ENCODE assay signal across 8 mouse cellular contexts in genomic region chr9:103363730-103364417, GRCm38 (mm10). TPM values are rescaled to one million over a fixed set of nuclear protein-coding genes. Genes with fewer than 3 reads are reported as not detected.
A peak's percentile ranks its signal among the peaks of the same experiment; 100 is the strongest.
DNase-seq lines count a peak whose midpoint lies in the region; ATAC-seq lines count a peak whose summit lies in the region.

No protein-coding gene starts in this region.

- H3K4me2 ChIP-seq in heart, embryonic 14.5 days (ENCODE audit: low read length): peak overlapping the region; percentile 72
- H3K4me2 ChIP-seq in midbrain, embryonic 12.5 days (replicated peaks): peak overlapping the region; percentile 72

- peaks cover 48% of the 10 kb centered on the region for H3K4me1 ChIP-seq in megakaryocyte, embryonic 14.5 days
- H3K4me1 ChIP-seq in heart, embryonic 14.5 days (ENCODE audit: control insufficient read depth in 2 of 2, insufficient read depth in 2 of 2, low read length in 2 of 2): peaks cover 7 to 30% of the 10 kb centered on the region in 2 experiments
- peaks cover 21% of the 10 kb centered on the region for H3K4me1 ChIP-seq in midbrain, embryonic 12.5 days

- peaks cover 44% of the 10 kb centered on the region for H3K36me3 ChIP-seq in megakaryocyte, embryonic 14.5 days (replicated peaks; ENCODE audit: low read length)
- H3K36me3 ChIP-seq in heart, embryonic 14.5 days (ENCODE audit: control insufficient read depth, insufficient read depth, low read length): peaks cover 52% of the 10 kb centered on the region
- H3K36me3 ChIP-seq in midbrain, embryonic 12.5 days: peaks cover 15% of the 10 kb centered on the region

- 1% methylated on average over 21 of the region's 21 CpGs for WGBS in heart, embryonic 14.5 days
- WGBS in midbrain, embryonic 12.5 days: 2% methylated on average over 21 of the region's 21 CpGs

- peak; percentile 38 for DNase-seq in c-Kit-positive CD71-positive TER-119-positive erythroid progenitor cells, embryonic 14.5 days (ENCODE audit: low spot score)
- DNase-seq in kidney, postnatal 14 days: peak; percentile 28
- DNase-seq in urinary bladder, postnatal 4 days (ENCODE audit: low spot score in 2 of 2): no peak

- no peak for ATAC-seq in megakaryocyte, adult 5-6 weeks (ENCODE audit: poor library complexity, severe bottlenecking)
- ATAC-seq in heart, embryonic 14.5 days (ENCODE audit: insufficient number of reproducible peaks, insufficient read depth, low FRiP score, low read depth): no peak
- ATAC-seq in midbrain, embryonic 12.5 days (ENCODE audit: low FRiP score, low read depth): no peak
- ATAC-seq in erythroid progenitor cell, adult 5-6 weeks (replicated peaks; ENCODE audit: low FRiP score, poor library complexity, severe bottlenecking): no peak

- H3K27me3 ChIP-seq in megakaryocyte, embryonic 14.5 days (replicated peaks): no peaks in the 10 kb centered on the region
- no peaks in the 10 kb centered on the region for H3K27me3 ChIP-seq in heart, embryonic 14.5 days (ENCODE audit: control insufficient read depth, insufficient read depth, low read length)
- H3K27me3 ChIP-seq in midbrain, embryonic 12.5 days: no peaks in the 10 kb centered on the region

- peak overlapping the region; percentile 94 for H3K4me3 ChIP-seq in megakaryocyte, embryonic 14.5 days (replicated peaks)
- H3K4me3 ChIP-seq in heart, embryonic 14.5 days (ENCODE audit: control insufficient read depth in 1 of 2, insufficient read depth in 1 of 2, low read depth in 1 of 2, low read length in 2 of 2): peak overlapping the region; percentile 76 to 96
- H3K4me3 ChIP-seq in midbrain, embryonic 12.5 days: peak overlapping the region; percentile 89

- peak overlapping the region; percentile 84 for H3K9ac ChIP-seq in heart, embryonic 14.5 days (ENCODE audit: low read length)
- peak overlapping the region; percentile 94 for H3K9ac ChIP-seq in midbrain, embryonic 12.5 days (replicated peaks)

- peak overlapping the region; percentile 97 to 98; a peak in 3 of 4 replicates for H3K27ac ChIP-seq in heart, embryonic 14.5 days (replicated peaks in 1 of 2; ENCODE audit: control insufficient read depth in 1 of 2, insufficient read depth in 1 of 2, low read depth in 2 of 2, low read length in 2 of 2)
- H3K27ac ChIP-seq in midbrain, embryonic 12.5 days (replicated peaks): 0 out of 2 replicates have a peak overlapping the region, but pooled peaks have one; percentile 95

- no peaks in the 10 kb centered on the region for H3K9me3 ChIP-seq in megakaryocyte, embryonic 14.5 days
- H3K9me3 ChIP-seq in heart, embryonic 14.5 days (ENCODE audit: control insufficient read depth, low read length): no peaks in the 10 kb centered on the region
- no peaks in the 10 kb centered on the region for H3K9me3 ChIP-seq in midbrain, embryonic 12.5 days

RNA-seq across cellular contexts. Expression of gene Cdv3, which starts 1.8 kb away (rescaled TPM):
- 71.9 and 112 TPM in 2 replicates for polyA plus RNA-seq in megakaryocyte, embryonic 14.5 days (2012; ENCODE audit: insufficient read depth, low replicate concordance)
- total RNA-seq in megakaryocyte, adult 5-6 weeks (2015): 68.3 and 69.7 TPM in 2 replicates
- total RNA-seq in megakaryocyte, adult 5-6 weeks (2017): 111 and 118 TPM in 2 replicates
- 62.6 and 64.3 TPM in 2 replicates for polyA plus RNA-seq in heart, embryonic 14.5 days (2014; fragmentation: Nextera tagmentation; extraction: Ambion mirVana)
- polyA plus RNA-seq in midbrain, embryonic 12.5 days (2016; fragmentation: Nextera tagmentation; extraction: Ambion mirVana): 100 and 111 TPM in 2 replicates
- 71.7 and 73.2 TPM in 2 replicates for total RNA-seq in erythroid progenitor cell, adult 5-6 weeks (2015; ENCODE audit: low replicate concordance)
- 92.0 and 94.8 TPM in 2 replicates for total RNA-seq in erythroid progenitor cell, adult 5-6 weeks (2017; ENCODE audit: low replicate concordance)

RNA-seq across cellular contexts. Expression of gene Topbp1, which starts 58.9 kb away (rescaled TPM):
- 8.6 and 13.7 TPM in 2 replicates for polyA plus RNA-seq in megakaryocyte, embryonic 14.5 days (2012; ENCODE audit: insufficient read depth, low replicate concordance)
- 111 and 113 TPM in 2 replicates for total RNA-seq in megakaryocyte, adult 5-6 weeks (2015)
- total RNA-seq in megakaryocyte, adult 5-6 weeks (2017): 130 and 151 TPM in 2 replicates
- 42.9 and 48.4 TPM in 2 replicates for polyA plus RNA-seq in heart, embryonic 14.5 days (2014; fragmentation: Nextera tagmentation; extraction: Ambion mirVana)
- polyA plus RNA-seq in midbrain, embryonic 12.5 days (2016; fragmentation: Nextera tagmentation; extraction: Ambion mirVana): 77.6 and 79.2 TPM in 2 replicates
- total RNA-seq in erythroid progenitor cell, adult 5-6 weeks (2015; ENCODE audit: low replicate concordance): 162 and 228 TPM in 2 replicates
- 128 and 142 TPM in 2 replicates for total RNA-seq in erythroid progenitor cell, adult 5-6 weeks (2017; ENCODE audit: low replicate concordance)

RNA-seq across cellular contexts. Expression of gene 1300017J02Rik, which starts 59.0 kb away (rescaled TPM):
- not detected in 2 replicates for polyA plus RNA-seq in megakaryocyte, embryonic 14.5 days (2012; ENCODE audit: insufficient read depth, low replicate concordance)
- 0.89 and 2.3 TPM in 2 replicates for total RNA-seq in megakaryocyte, adult 5-6 weeks (2015)
- total RNA-seq in megakaryocyte, adult 5-6 weeks (2017): 1.7 and 2.4 TPM in 2 replicates
- 0.32 and 1.3 TPM in 2 replicates for polyA plus RNA-seq in heart, embryonic 14.5 days (2014; fragmentation: Nextera tagmentation; extraction: Ambion mirVana)
- 2.5 and 3.0 TPM in 2 replicates for polyA plus RNA-seq in midbrain, embryonic 12.5 days (2016; fragmentation: Nextera tagmentation; extraction: Ambion mirVana)
- total RNA-seq in erythroid progenitor cell, adult 5-6 weeks (2015; ENCODE audit: low replicate concordance): 185 and 265 TPM in 2 replicates
- total RNA-seq in erythroid progenitor cell, adult 5-6 weeks (2017; ENCODE audit: low replicate concordance): 172 and 265 TPM in 2 replicates

Comparison
In these comparisons a context has a peak if more than half of its experiments do, and no peak if none do; other contexts are left out.
1. DNase-seq: peak in c-Kit-positive CD71-positive TER-119-positive erythroid progenitor cells, embryonic 14.5 days (single experiment) and kidney, postnatal 14 days (single experiment); none in urinary bladder, postnatal 4 days (0 of 2).
2. Peak in every context shown above with its lines, with median percentiles within 50 percentile points of each other: H3K4me3 ChIP-seq.